Mouse (Mus musculus): ENCODE results near the gene Tnfrsf13c. TPM values are rescaled to one million over a fixed set of nuclear protein-coding genes. Genes with fewer than 3 reads are reported as not detected.

Gene Tnfrsf13c
- polyA plus RNA-seq, 1 experiment: 0.36 TPM

GRCm38 (mm10) chr15:82212752-82213063, 11.5 kb downstream of the Tnfrsf13c start, which contains the start of gene Shisa8:
Gene Shisa8, minus strand, starts transcription at chr15:82212815.
- H3K4me1 ChIP-seq (ENCODE audit: control insufficient read depth): peaks cover 4% of the 10 kb centered on the region
- TF ChIP-seq GATA1 (IDR thresholded peaks at IDR 0.05; ENCODE audit: low read length): no peak
- TF ChIP-seq TAL1 (IDR thresholded peaks at IDR 0.05; ENCODE audit: low read length): no peak
- peaks cover 97% of the 10 kb centered on the region for H3K27me3 ChIP-seq (ENCODE audit: control insufficient read depth)
- no peaks in the 10 kb centered on the region for H3K36me3 ChIP-seq (ENCODE audit: control insufficient read depth)
- H3K9me3 ChIP-seq (ENCODE audit: control insufficient read depth, low read length): peaks cover 8% of the 10 kb centered on the region; the same call in 1 of the 2 replicates
- H3K4me3 ChIP-seq (replicated peaks): no peak within 1 kb of the TSS

GRCm38 (mm10) chr15:82211911-82212751, 12.0 kb downstream of the Tnfrsf13c start:
- Histone ChIP-seq H3K4me3 (replicated peaks) (no peak overlapping the region), H3K9me3 (ENCODE audit: control insufficient read depth, low read length) (peaks cover 8% of the 10 kb centered on the region; the same call in 1 of the 2 replicates), H3K27me3 (ENCODE audit: control insufficient read depth) (peaks cover 99% of the 10 kb centered on the region), H3K4me1 (ENCODE audit: control insufficient read depth) (peaks cover 4% of the 10 kb centered on the region), H3K36me3 (ENCODE audit: control insufficient read depth) (no peaks in the 10 kb centered on the region)
- TF ChIP-seq TAL1 (IDR thresholded peaks at IDR 0.05; ENCODE audit: low read length) (no peak), GATA1 (IDR thresholded peaks at IDR 0.05; ENCODE audit: low read length) (no peak)

- Histone ChIP-seq H3K36me3 (ENCODE audit: control insufficient read depth) (peaks cover 2% of the 10 kb centered on the region), H3K4me3 (replicated peaks) (no peak overlapping the region), H3K9me3 (ENCODE audit: control insufficient read depth, low read length) (peaks cover 8% of the 10 kb centered on the region; the same call in 1 of the 2 replicates), H3K27me3 (ENCODE audit: control insufficient read depth) (peaks cover 99% of the 10 kb centered on the region), H3K4me1 (ENCODE audit: control insufficient read depth) (peaks cover 6% of the 10 kb centered on the region)
- TF ChIP-seq GATA1 (IDR thresholded peaks at IDR 0.05; ENCODE audit: low read length): no peak
- TF ChIP-seq TAL1 (IDR thresholded peaks at IDR 0.05; ENCODE audit: low read length): no peak
Observed at GRCm38 (mm10) chr15:82211281-82211680, 12.9 kb downstream of the Tnfrsf13c start.

- H3K36me3 ChIP-seq (ENCODE audit: control insufficient read depth): peaks cover 6% of the 10 kb centered on the region
- TF ChIP-seq TAL1 (IDR thresholded peaks at IDR 0.05; ENCODE audit: low read length): no peak
- TF ChIP-seq GATA1 (IDR thresholded peaks at IDR 0.05; ENCODE audit: low read length): no peak
- H3K4me1 ChIP-seq (ENCODE audit: control insufficient read depth): peaks cover 7% of the 10 kb centered on the region
- H3K4me3 ChIP-seq (replicated peaks): no peak overlapping the region
- peaks cover 97% of the 10 kb centered on the region for H3K27me3 ChIP-seq (ENCODE audit: control insufficient read depth)
- H3K9me3 ChIP-seq (ENCODE audit: control insufficient read depth, low read length): peaks cover 8% of the 10 kb centered on the region; the same call in 1 of the 2 replicates
Observed at GRCm38 (mm10) chr15:82210801-82211200, 13.4 kb downstream of the Tnfrsf13c start.

- Histone ChIP-seq H3K9me3 (ENCODE audit: control insufficient read depth, low read length) (peaks cover 8% of the 10 kb centered on the region; the same call in 1 of the 2 replicates), H3K4me3 (replicated peaks) (no peak overlapping the region), H3K36me3 (ENCODE audit: control insufficient read depth) (peaks cover 20% of the 10 kb centered on the region), H3K27me3 (ENCODE audit: control insufficient read depth) (peaks cover 83% of the 10 kb centered on the region), H3K4me1 (ENCODE audit: control insufficient read depth) (peaks cover 7% of the 10 kb centered on the region)
- no peak for TF ChIP-seq GATA1 (IDR thresholded peaks at IDR 0.05; ENCODE audit: low read length)
Observed at GRCm38 (mm10) chr15:82209295-82210050, 14.7 kb downstream of the Tnfrsf13c start.

- Histone ChIP-seq H3K27me3 (ENCODE audit: control insufficient read depth) (peaks cover 72% of the 10 kb centered on the region), H3K4me3 (replicated peaks) (no peak overlapping the region), H3K9me3 (ENCODE audit: control insufficient read depth, low read length) (peaks cover 8% of the 10 kb centered on the region; the same call in 1 of the 2 replicates), H3K4me1 (ENCODE audit: control insufficient read depth) (peaks cover 7% of the 10 kb centered on the region), H3K36me3 (ENCODE audit: control insufficient read depth) (peaks cover 31% of the 10 kb centered on the region)
- TF ChIP-seq GATA1 (IDR thresholded peaks at IDR 0.05; ENCODE audit: low read length): no peak
- TF ChIP-seq TAL1 (IDR thresholded peaks at IDR 0.05; ENCODE audit: low read length): no peak
Observed at GRCm38 (mm10) chr15:82208307-82208706, 15.9 kb downstream of the Tnfrsf13c start.

- no peak overlapping the region for H3K4me3 ChIP-seq (replicated peaks)
- peaks cover 8% of the 10 kb centered on the region; the same call in 1 of the 2 replicates for H3K9me3 ChIP-seq (ENCODE audit: control insufficient read depth, low read length)
- TF ChIP-seq GATA1 (IDR thresholded peaks at IDR 0.05; ENCODE audit: low read length) (no peak), TAL1 (IDR thresholded peaks at IDR 0.05; ENCODE audit: low read length) (no peak)
- H3K4me1 ChIP-seq (ENCODE audit: control insufficient read depth): peaks cover 7% of the 10 kb centered on the region
- peaks cover 65% of the 10 kb centered on the region for H3K27me3 ChIP-seq (ENCODE audit: control insufficient read depth)
- H3K36me3 ChIP-seq (ENCODE audit: control insufficient read depth): peaks cover 38% of the 10 kb centered on the region
Observed at GRCm38 (mm10) chr15:82207504-82208219, 16.5 kb downstream of the Tnfrsf13c start.

GRCm38 (mm10) chr15:82207105-82207459, 17.1 kb downstream of the Tnfrsf13c start:
- TF ChIP-seq TAL1 (IDR thresholded peaks at IDR 0.05; ENCODE audit: low read length) (no peak), GATA1 (IDR thresholded peaks at IDR 0.05; ENCODE audit: low read length) (no peak)
- H3K4me1 ChIP-seq (ENCODE audit: control insufficient read depth): peaks cover 7% of the 10 kb centered on the region
- no peak overlapping the region for H3K4me3 ChIP-seq (replicated peaks)
- H3K36me3 ChIP-seq (ENCODE audit: control insufficient read depth): peaks cover 44% of the 10 kb centered on the region
- H3K9me3 ChIP-seq (ENCODE audit: control insufficient read depth, low read length): peaks cover 4% of the 10 kb centered on the region; the same call in 1 of the 2 replicates
- peaks cover 59% of the 10 kb centered on the region for H3K27me3 ChIP-seq (ENCODE audit: control insufficient read depth)

Measured in erythroblast, embryonic 14.5 days (primary cell).